Mouse (Mus musculus) forebrain, embryonic 12.5 days (tissue): ENCODE results near the gene Lss. TPM values are rescaled to one million over a fixed set of nuclear protein-coding genes. Genes with fewer than 3 reads are reported as not detected.
A peak's percentile ranks its signal among the peaks of the same experiment; 100 is the strongest.

Source experiments
- ATAC-seq: fragments of 200-750 bp; cut with Nextera tagmentation; 2 replicates; pipeline ENCODE4 v1.8.0; 2017; ENCODE audit warnings: moderate TSS enrichment; ENCODE audit not compliant: low FRiP score
- H3K27ac ChIP-seq: fragments of 300-500 bp; sonication (generic); 2 replicates; pipeline ENCODE4 v1.5.1; 2016; ENCODE audit warnings: mild to moderate bottlenecking
- H3K27me3 ChIP-seq: fragments of 300-500 bp; sonication (generic); 2 replicates; pipeline ENCODE4 v1.6.1; 2016; ENCODE audit warnings: mild to moderate bottlenecking
- H3K36me3 ChIP-seq: fragments of 300-500 bp; sonication (generic); replicated peaks from 2 replicates; pipeline ENCODE4 v1.6.1; 2016; ENCODE audit warnings: mild to moderate bottlenecking
- H3K4me1 ChIP-seq: fragments of 300-500 bp; sonication (generic); 2 replicates; pipeline ENCODE4 v1.6.1; 2016
- H3K4me2 ChIP-seq: fragments of 300-500 bp; sonication (generic); 2 replicates; pipeline ENCODE4 v1.6.1; 2016; ENCODE audit warnings: mild to moderate bottlenecking, moderate library complexity
- H3K4me3 ChIP-seq: fragments of 300-500 bp; sonication (generic); replicated peaks from 2 replicates; pipeline ENCODE4 v1.5.1; 2016; ENCODE audit warnings: mild to moderate bottlenecking
- H3K9ac ChIP-seq: fragments of 300-500 bp; sonication (generic); 2 replicates; pipeline ENCODE4 v1.6.1; 2016; ENCODE audit warnings: mild to moderate bottlenecking
- H3K9me3 ChIP-seq: fragments of 300-500 bp; sonication (generic); 2 replicates; pipeline ENCODE4 v1.6.1; 2016
- WGBS: fragments of 180-500 bp; shearing (Covaris S2); methylation state at CpG from one replicate; pipeline ENCODE4 v1.1.7; 2016; 5-methylcytosine and 5-hydroxymethylcytosine counted together
- polyA plus RNA-seq: library from polyadenylated mRNA; unstranded; fragments of >200 nt; fragmentation: Nextera tagmentation; extraction: Ambion mirVana; gene quantifications from 2 replicates; pipeline ENCODE4 v1.2.1, GENCODE M21; 2016

Lss gene
- 51.8 and 58.6 TPM in 2 replicates for polyA plus RNA-seq

DNA sequence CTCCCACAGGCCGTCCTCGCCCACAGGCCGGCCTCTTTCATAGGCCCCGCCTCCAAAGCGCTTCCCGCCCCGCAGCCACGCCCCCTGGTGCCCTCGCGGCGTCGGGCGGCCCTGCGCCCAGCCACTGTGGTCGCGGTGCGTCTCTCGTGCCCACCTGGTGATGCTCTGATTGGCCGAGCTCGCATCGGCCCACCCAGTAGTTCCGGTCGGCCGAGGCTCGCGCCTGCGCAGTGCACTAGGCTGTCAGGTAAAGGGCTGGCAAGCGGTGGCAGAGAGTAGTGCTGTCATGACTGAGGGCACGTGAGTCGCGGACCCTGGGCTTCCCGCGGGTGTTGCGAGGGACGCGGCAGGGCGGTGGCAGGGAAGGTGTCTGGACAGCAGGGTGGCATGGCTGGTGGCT is at the start of gene Lss:
Gene Lss (plus strand): TSS at position 214 of the 400 bp plus-strand sequence.
- Histone ChIP-seq H3K4me3 (peak within 1 kb of the TSS; percentile 74), H3K9me3 (no peaks in the 10 kb centered on the region), H3K36me3 (peaks cover 33% of the 10 kb centered on the region), H3K4me2 (peak within 1 kb of the TSS; percentile 76), H3K9ac (peak within 1 kb of the TSS; percentile 79), H3K4me1 (peaks cover 27% of the 10 kb centered on the region), H3K27ac (peak within 1 kb of the TSS; percentile 81), H3K27me3 (no peaks in the 10 kb centered on the region)
- ATAC-seq = peak; percentile 100
- WGBS = under 1% methylated on average over 37 of the region's 37 CpGs

DNA sequence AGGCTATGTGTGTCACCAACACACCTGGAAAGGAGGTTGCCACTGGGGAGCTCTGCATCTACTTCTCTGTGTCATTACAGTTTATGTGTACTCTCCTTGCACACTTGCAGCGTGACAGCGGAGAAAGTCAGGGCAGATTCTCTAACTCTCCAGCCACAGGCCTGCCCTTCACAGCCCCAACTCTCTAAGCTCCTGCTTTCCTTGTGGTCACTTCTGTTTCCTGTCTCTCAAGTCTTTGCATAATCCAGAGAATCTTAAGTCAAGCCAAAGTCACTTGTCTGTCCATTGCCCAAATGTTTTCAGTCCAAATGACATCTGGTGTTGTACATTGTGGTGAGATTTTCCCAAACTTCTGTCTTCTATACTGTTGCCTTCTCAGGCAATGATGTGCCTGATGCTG is 45.1 kb upstream of the Lss start:
- Histone ChIP-seq H3K9ac (no peak overlapping the region), H3K9me3 (no peaks in the 10 kb centered on the region), H3K4me1 (no peaks in the 10 kb centered on the region), H3K27me3 (no peaks in the 10 kb centered on the region), H3K4me3 (no peak overlapping the region), H3K27ac (no peak overlapping the region), H3K36me3 (peaks cover 94% of the 10 kb centered on the region), H3K4me2 (no peak overlapping the region)
- 95% methylated on average over 2 of the region's 2 CpGs for WGBS
- ATAC-seq = no peak

DNA sequence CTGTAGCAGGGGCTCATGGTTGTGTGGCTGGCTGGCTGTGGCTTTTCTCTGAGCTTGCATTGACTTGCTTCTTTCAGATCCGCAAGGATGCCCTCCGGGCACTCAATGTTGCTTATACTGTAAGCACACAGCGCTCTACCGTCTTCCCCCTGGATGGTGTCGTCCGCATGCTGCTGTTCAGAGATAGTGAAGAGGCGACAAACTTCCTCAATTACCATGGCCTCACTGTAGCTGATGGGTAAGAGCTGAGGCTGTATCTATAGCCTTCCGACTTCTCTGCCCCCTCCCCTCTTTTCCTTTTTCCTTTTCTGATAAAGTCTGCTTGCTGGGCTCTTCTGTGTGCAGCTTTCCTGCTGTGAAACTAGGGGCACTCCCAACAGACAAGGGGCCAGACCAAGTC is 43.1 kb upstream of the Lss start:
- 96% methylated on average over 8 of the region's 8 CpGs for WGBS
- peaks cover 91% of the 10 kb centered on the region for H3K36me3 ChIP-seq
- no peak for ATAC-seq
- no peak overlapping the region for H3K27ac ChIP-seq
- H3K4me2 ChIP-seq = no peak overlapping the region
- H3K9me3 ChIP-seq = no peaks in the 10 kb centered on the region
- no peak overlapping the region for H3K4me3 ChIP-seq
- H3K9ac ChIP-seq = no peak overlapping the region
- no peaks in the 10 kb centered on the region for H3K27me3 ChIP-seq
- H3K4me1 ChIP-seq = no peaks in the 10 kb centered on the region

DNA sequence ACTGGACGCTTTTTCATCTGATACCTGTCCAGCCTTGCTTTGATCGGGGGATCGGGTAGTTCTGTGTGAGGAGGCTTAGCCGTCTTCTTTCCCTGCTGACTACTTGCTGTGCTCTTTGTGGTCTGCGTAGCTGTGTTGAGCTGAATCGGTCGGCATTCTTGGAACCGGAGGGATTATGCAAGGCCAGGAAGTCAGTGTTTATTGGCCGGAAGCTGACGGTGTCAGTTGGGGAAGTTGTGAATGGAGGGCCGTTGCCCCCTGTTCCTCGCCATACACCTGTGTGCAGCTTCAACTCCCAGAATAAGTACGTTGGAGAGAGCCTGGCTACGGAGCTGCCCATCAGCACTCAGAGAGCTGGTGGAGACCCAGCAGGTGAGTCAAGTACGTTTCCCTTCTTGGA is 42.2 kb upstream of the Lss start:
- ATAC-seq = no peak
- H3K36me3 ChIP-seq = peaks cover 92% of the 10 kb centered on the region
- 94% methylated on average over 15 of the region's 15 CpGs for WGBS

DNA sequence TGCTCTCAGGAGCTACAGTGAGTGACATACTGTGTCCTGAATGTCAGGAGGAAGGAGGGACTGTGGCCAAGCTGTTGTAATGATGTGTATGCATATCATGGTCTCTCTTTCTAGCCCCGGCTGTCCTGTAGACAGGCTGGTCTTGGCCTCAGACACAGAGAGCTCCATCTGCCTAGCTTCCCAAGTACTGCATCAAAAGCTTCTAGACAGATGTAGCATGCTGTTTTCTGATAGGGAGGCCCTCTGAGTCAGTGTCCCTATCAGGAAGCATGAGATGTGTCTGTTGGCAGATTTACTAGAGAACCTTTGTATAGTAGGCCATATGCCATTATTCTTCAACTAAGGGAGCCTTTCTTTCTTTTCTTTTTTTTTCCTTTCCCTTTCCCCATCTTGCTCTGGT is 37.9 kb upstream of the Lss start:
- peaks cover 87% of the 10 kb centered on the region for H3K36me3 ChIP-seq
- no peak overlapping the region for H3K4me2 ChIP-seq
- ATAC-seq = no peak
- no peaks in the 10 kb centered on the region for H3K27me3 ChIP-seq
- no peak overlapping the region for H3K27ac ChIP-seq
- H3K9me3 ChIP-seq = no peaks in the 10 kb centered on the region
- WGBS = 81% methylated on average over 1 of the region's 1 CpGs
- H3K4me3 ChIP-seq = no peak overlapping the region
- no peak overlapping the region for H3K9ac ChIP-seq
- H3K4me1 ChIP-seq = no peaks in the 10 kb centered on the region

More for the DNA sequence above, 42.2 kb upstream of the Lss start:
- Histone ChIP-seq H3K27me3 (no peaks in the 10 kb centered on the region), H3K4me3 (no peak overlapping the region), H3K9ac (no peak overlapping the region), H3K27ac (no peak overlapping the region), H3K4me2 (no peak overlapping the region), H3K9me3 (no peaks in the 10 kb centered on the region), H3K4me1 (no peaks in the 10 kb centered on the region)

DNA sequence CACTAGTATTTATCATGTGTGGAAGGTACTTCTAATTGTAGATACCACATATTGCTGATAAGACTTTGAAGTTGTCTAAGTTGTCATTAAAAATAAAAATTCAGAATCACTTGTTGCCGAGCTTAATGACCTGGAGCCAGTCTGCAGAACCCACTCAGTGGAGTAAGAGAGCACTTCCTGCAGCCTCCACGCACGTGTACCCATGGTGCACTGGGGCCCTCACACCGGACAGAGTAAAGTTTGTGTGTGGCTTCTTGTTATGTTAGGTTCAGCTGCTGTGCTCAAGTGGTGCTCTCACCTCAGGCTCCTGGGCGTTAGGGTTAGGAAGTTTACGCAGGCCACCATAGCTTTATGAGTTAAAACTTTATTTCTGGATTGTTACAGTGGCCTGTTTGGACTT is 35.9 kb upstream of the Lss start:
- no peaks in the 10 kb centered on the region for H3K4me1 ChIP-seq
- H3K27ac ChIP-seq = no peak overlapping the region
- 92% methylated on average over 6 of the region's 6 CpGs for WGBS
- no peaks in the 10 kb centered on the region for H3K9me3 ChIP-seq
- no peak for ATAC-seq
- H3K36me3 ChIP-seq = peaks cover 87% of the 10 kb centered on the region
- no peaks in the 10 kb centered on the region for H3K27me3 ChIP-seq
- H3K4me2 ChIP-seq = no peak overlapping the region
- no peak overlapping the region for H3K9ac ChIP-seq
- H3K4me3 ChIP-seq = no peak overlapping the region

DNA sequence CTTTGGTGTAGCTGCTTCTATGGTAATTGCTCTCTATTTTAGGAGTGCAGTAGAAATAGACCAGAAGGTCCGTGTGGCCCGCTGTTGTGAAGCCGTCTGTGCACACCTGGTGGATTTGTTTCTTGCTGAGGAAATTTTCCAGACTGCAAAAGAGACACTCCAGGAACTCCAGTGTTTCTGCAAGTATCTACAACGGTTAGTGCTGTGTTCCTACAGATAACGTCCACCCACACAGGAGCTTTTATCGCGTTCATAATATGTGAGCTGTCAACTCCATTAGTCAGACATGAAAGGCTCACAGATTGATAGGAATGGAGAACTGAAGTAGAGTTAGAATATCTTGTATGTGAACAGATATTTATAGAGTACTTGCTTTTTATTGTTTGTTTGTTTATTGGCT is 35.0 kb upstream of the Lss start:
- Histone ChIP-seq H3K9ac (no peak overlapping the region), H3K9me3 (no peaks in the 10 kb centered on the region), H3K4me2 (no peak overlapping the region), H3K4me3 (no peak overlapping the region), H3K36me3 (peaks cover 86% of the 10 kb centered on the region), H3K27ac (no peak overlapping the region), H3K27me3 (no peaks in the 10 kb centered on the region), H3K4me1 (no peaks in the 10 kb centered on the region)
- 95% methylated on average over 7 of the region's 7 CpGs for WGBS
- ATAC-seq = no peak

DNA sequence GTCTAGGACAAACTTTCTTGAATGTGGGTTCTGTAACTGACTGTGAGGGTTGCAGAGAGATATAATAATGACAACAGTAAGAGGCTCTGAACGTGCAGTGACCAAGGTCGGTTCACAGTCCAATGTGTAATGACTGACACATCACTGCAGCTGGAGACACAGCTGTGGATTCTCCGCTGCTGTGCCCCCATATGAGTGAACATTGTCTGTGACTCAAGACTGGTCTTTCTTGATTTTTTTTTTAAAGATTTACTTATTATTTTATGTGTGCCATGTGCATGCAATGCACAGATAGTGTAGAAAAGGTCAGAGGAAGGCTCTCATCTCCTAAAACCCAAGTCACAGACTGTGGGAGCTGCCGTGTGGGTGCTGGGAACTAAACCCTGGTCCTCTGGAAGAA is 33.9 kb upstream of the Lss start:
- Histone ChIP-seq H3K4me3 (no peak overlapping the region), H3K9ac (no peak overlapping the region), H3K27ac (no peak overlapping the region), H3K9me3 (no peaks in the 10 kb centered on the region), H3K36me3 (peaks cover 90% of the 10 kb centered on the region), H3K4me1 (no peaks in the 10 kb centered on the region), H3K27me3 (no peaks in the 10 kb centered on the region), H3K4me2 (no peak overlapping the region)
- 96% methylated on average over 4 of the region's 4 CpGs for WGBS
- no peak for ATAC-seq

DNA sequence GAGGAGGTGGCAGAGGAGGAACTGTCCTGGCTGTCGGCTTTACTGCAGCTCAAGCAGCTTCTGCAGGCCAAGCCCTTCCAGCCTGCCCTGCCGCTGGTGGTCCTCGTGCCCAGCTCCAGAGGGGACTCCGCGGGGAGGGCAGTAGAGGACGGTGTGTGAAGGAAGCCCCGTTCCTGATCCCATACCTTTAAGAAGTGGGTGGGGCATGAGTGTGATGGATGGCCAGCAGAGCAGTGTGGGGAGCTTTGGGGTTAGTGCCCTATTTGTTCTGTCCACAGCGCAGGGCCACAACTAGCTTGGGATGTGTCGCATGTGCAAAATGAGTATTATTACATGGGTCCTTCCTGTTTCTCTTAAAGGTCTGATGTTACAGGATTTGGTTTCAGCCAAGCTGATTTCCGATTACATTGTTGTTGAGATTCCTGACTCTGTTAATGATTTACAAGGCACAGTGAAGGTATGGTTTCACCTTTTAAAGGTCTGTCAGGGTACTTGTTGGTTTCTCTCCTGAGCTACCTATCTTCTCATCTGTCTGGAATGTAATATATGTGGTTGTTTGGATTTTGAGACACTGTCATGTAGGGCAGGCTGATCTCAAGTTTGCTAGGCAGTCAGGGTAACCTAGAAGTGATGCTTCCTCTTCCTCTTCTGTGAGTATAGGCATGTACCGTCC is 27.0 kb upstream of the Lss start:
- no peak for ATAC-seq
- WGBS = 89% methylated on average over 11 of the region's 11 CpGs
- Histone ChIP-seq H3K9ac (no peak overlapping the region), H3K36me3 (peaks cover 90% of the 10 kb centered on the region), H3K27me3 (no peaks in the 10 kb centered on the region), H3K9me3 (no peaks in the 10 kb centered on the region), H3K4me2 (no peak overlapping the region), H3K4me3 (no peak overlapping the region), H3K27ac (no peak overlapping the region), H3K4me1 (no peaks in the 10 kb centered on the region)

DNA sequence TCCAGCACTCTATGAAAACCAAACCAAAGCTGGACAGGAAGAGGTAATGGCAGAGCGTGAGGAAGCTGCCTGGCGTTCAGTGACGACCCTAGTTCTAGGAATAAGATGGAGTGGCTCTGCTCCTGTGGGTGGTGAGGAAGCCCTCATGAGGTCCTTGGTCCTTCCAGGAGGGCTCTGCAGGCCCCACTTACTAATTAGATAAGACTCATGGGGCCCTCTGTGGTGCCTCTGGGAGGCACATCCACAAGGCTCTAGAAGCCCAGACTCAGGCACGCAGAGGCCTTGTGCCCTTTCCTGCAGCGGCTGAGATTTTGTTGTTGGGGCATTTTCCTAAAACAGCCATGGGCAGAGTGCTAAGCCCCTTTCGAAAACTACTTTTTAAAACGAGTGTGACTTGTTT is 25.5 kb upstream of the Lss start:
- H3K4me2 ChIP-seq = no peak overlapping the region
- H3K9ac ChIP-seq = no peak overlapping the region
- H3K4me3 ChIP-seq = no peak overlapping the region
- H3K27ac ChIP-seq = no peak overlapping the region
- no peaks in the 10 kb centered on the region for H3K4me1 ChIP-seq
- 92% methylated on average over 7 of the region's 7 CpGs for WGBS
- no peak for ATAC-seq
- H3K36me3 ChIP-seq = peaks cover 86% of the 10 kb centered on the region
- no peaks in the 10 kb centered on the region for H3K9me3 ChIP-seq
- no peaks in the 10 kb centered on the region for H3K27me3 ChIP-seq

DNA sequence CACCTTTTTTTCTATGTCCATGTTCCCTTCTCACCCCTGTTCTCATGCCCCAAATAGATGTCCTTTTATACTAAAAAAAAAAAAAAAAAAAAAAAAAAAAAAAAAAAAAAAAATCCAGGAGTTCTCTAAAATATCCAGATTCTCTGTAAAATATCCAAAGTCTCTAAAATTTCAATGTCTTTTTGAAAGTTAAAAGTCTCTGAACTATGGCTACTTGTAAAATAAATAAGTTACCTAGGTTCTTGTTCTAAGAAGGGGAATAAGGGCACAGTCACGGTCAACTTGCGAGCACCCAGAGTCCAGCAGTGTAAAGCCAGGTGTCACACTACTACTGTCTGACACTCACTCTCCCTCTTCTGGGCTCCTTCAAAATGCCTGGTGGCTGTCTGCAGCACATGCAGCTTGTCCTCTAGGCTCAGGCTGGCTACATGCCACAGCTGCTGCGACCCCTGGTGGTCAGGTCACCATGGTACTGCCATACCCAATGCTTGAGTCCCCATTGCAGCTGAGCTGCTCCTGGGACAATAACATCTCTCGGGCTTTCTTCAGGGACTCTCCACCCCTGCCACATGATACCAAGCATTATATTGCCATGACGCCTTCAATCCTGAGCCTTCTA is 18.3 kb upstream of the Lss start:
- Histone ChIP-seq H3K27ac (no peak overlapping the region), H3K9ac (no peak overlapping the region), H3K36me3 (peaks cover 76% of the 10 kb centered on the region), H3K4me2 (no peak overlapping the region), H3K4me3 (no peak overlapping the region), H3K27me3 (no peaks in the 10 kb centered on the region), H3K9me3 (no peaks in the 10 kb centered on the region; the same call in 1 of the 2 replicates), H3K4me1 (no peaks in the 10 kb centered on the region)
- 53% methylated on average over 5 of the region's 5 CpGs for WGBS
- ATAC-seq = peak; percentile 79

DNA sequence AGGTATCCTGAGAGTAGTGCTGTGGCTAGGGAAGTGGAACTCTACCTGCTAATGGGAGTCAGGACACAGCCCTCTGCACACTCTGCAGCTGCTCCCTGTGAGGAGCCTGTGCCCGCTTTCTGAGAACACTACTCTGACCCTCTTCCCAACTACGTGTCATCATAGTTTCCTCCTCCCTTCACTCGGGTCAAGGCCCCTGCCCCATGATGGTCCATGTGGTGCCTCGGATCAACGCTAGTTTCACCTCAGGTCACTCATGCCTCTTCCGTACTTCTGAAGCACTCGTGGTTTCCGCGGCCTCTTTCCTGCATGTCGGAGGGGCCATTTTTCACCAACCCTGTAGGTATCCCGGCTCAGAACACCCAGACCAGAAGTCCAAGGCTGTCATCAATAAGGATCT is 466 bp upstream of the Lss start:
- Histone ChIP-seq H3K9ac (peak overlapping the region; percentile 79), H3K4me2 (peak overlapping the region; percentile 76), H3K36me3 (peaks cover 28% of the 10 kb centered on the region), H3K4me3 (peak overlapping the region; percentile 74), H3K4me1 (peaks cover 27% of the 10 kb centered on the region), H3K27ac (no peak overlapping the region), H3K27me3 (no peaks in the 10 kb centered on the region), H3K9me3 (no peaks in the 10 kb centered on the region)
- no peak for ATAC-seq
- 4% methylated on average over 11 of the region's 11 CpGs for WGBS

DNA sequence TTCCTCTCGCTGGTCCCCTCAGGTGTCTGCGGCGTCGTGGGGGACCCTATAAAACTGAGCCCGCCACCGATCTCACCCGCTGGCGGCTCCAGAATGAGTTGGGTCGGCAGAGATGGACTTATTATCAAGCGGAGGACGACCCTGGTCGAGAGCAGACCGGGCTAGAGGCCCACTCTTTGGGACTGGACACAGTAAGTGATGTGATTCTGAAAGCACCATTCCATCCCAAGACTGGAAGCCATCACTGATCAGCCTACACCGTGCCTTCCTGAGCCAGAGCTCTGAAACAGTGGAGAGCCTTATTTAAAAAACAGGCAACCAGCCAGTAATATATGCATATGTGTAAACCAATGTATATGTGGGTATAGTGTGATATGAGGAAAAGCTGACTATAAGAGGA is 440 bp downstream of the Lss start:
- peaks cover 38% of the 10 kb centered on the region for H3K36me3 ChIP-seq
- under 1% methylated on average over 14 of the region's 14 CpGs for WGBS

More for the DNA sequence above, 440 bp downstream of the Lss start:
- Histone ChIP-seq H3K4me2 (peak overlapping the region; percentile 76), H3K4me1 (peaks cover 27% of the 10 kb centered on the region), H3K9ac (peak overlapping the region; percentile 79), H3K9me3 (no peaks in the 10 kb centered on the region), H3K27me3 (no peaks in the 10 kb centered on the region), H3K27ac (peak overlapping the region; percentile 81), H3K4me3 (peak overlapping the region; percentile 74)
- peak; percentile 49 for ATAC-seq
